Mouse (Mus musculus) megakaryocyte, embryonic 14.5 days (primary cell): ENCODE data around the gene Bri3bp.

Experiments used
- FLI1 ChIP-seq: IDR thresholded peaks from 2 replicates; pipeline ENCODE4 v1.6.1; 2012; ENCODE audit warnings: low read length, inconsistent platforms, mixed read lengths
- GATA1 ChIP-seq: IDR thresholded peaks from 3 replicates; pipeline ENCODE4 v1.6.1; 2012; ENCODE audit warnings: mixed read lengths, low read length, inconsistent platforms, borderline replicate concordance

GRCm38 (mm10) chr5:125433793-125434337, 7.5 kb upstream of the Bri3bp start, which contains the start of gene Dhx37:
- TF ChIP-seq GATA1: no peak
- no peak for TF ChIP-seq FLI1
